Mouse (Mus musculus): ENCODE data around the gene Sh3bp2. TPM values are rescaled to one million over a fixed set of nuclear protein-coding genes. Genes with fewer than 3 reads are reported as not detected.

Sh3bp2 gene
- total RNA-seq, 2 experiments from 2014 or later = 3.8 to 4.6 TPM

DNA sequence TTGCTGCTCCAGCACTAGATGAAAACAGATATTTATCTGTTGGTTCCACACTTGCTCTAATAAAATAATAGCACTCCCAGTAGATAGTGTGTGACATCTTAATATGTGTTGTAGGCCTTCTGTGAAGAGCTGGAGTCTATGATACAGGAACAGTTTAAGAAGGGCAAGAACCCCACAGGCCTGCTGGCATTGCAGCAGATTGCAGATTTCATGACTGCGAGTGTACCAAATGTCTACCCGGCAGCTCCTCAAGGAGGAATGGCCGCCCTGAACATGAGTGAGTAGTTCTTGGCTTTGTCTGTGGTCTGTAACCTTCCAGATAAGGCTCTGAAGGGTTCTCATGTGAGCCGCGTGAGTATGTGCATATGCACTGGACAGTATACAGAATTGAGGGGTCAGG, 78.9 kb downstream of the Sh3bp2 start:
- DNase-seq = no peak
- intact Hi-C loops (cut with DNase I) = no loop called here

DNA sequence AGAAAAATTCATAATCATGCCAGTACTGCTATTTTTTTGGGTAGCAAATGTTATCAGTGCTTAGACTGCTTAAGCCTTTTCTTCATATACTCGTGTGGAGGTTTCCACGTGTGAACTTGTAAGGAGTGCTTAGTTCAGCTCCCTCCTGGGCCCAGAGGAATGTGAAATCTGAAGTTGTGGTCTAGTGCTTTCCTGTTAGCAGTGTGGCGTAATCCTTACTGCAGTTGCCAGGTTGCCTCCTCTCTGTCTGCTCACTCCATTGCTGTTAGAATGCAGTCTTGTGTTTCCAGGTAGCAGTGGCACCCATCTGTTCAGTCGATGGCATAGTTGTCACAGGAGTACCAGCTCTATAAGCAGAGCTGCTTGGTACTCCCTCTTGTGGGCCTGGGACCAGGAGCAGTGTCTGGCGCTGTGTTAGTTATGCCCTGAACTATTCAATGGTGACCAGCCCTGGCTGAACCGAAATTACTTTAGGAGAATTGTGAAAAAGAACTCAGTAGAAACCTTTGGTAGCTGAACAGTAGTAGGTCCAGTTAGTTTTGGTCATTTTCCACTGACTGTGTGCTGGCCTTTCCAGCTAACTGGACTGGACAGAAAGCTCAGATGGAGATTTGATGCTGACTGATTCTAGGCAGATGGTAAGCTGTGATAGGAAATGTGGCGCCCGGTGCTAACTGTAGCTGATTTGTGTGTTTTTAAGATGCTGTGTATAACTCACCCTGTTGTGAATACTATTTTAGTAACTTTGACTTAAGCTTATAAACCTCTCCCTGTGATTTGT, 81.7 kb downstream of the Sh3bp2 start:
- no peak for DNase-seq
- intact Hi-C loops (cut with DNase I) = no loop called here

DNA sequence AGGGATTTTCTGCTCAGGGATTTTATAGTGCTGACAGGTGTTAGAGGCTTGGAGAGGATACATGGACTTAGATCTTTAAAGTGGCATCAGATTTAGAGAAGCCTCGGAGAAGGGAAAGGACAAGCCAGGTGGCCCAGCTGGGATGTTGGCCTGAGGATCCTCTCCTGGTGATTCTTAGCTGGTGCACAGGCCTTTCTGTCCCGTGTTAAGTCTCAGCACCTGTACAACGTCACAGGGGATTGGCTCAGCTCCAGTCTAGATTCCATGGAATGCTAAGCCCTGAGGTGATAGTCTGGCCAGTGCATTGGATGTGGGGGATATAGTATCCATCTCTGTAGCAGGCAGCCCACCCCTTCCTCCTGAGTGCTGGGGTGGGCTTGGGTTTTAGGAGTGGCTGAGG, 82.6 kb downstream of the Sh3bp2 start:
- DNase-seq = no peak
- intact Hi-C loops (cut with DNase I) = no loop called here

DNA sequence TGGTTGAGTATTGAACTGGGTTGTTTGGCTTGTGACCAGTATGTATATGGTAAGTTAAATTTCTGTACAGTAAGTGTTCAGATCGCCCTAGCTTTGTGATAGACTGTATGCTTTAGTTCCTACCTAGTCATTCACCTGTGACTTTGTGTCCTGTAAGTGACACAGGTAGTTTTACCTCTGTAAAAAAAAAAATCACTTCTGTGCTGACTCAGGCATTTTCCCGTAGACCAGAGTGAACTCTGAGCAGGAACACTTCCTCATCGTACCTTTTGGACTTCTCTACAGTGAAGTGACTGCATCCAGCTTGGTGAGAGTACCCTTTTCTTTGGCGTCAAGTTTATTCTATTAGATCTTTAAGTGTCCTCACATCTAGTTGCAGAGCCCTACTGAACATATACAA, 84.3 kb downstream of the Sh3bp2 start:
- no peak for DNase-seq
- intact Hi-C loops (cut with DNase I) = loop anchor here (5.0 kb wide), 1 partner anchor 33 kb away; no protein-coding TSS in a partner anchor

Small RNA genes within 50 kb of the gene (microRNA-seq; reads per million reads assigned to microRNA genes)
- gene Mir7036b = 1.1 to 5.9 reads per million in 2 experiments

Other genes with a start within 250 kb of the Sh3bp2 start
- gene Zfyve28, start 237.4 kb upstream of the Sh3bp2 start, total RNA-seq (2021) = 1 to 10 TPM in 1 of 2 experiments, under 1 TPM in 1; 0.41 to 1.0 TPM
- gene Cfap99, start 237.2 kb upstream of the Sh3bp2 start, total RNA-seq (2021) = not detected
- gene Rnf4, start 189.5 kb upstream of the Sh3bp2 start, total RNA-seq (2021) = 10 to 100 TPM; 38.0 to 38.2 TPM
- gene Fam193a, start 155.9 kb upstream of the Sh3bp2 start, total RNA-seq (2021) = 10 to 100 TPM; 32.6 to 36.6 TPM
- 1 to 10 TPM; 6.4 to 8.3 TPM for gene Tnip2, start 11.8 kb upstream of the Sh3bp2 start, total RNA-seq (2021)
- gene Add1, start 47.8 kb downstream of the Sh3bp2 start, total RNA-seq (2021) = 100 to 1,000 TPM; 149 to 154 TPM
- gene Mfsd10, start 111.4 kb downstream of the Sh3bp2 start, total RNA-seq (2021) = 10 to 100 TPM; 13.6 to 17.1 TPM
- 10 to 100 TPM in 1 of 2 experiments, 1 to 10 TPM in 1; 9.9 to 10.1 TPM for gene Nop14, start 134.3 kb downstream of the Sh3bp2 start, total RNA-seq (2021)
- gene Grk4, start 134.5 kb downstream of the Sh3bp2 start, total RNA-seq (2021) = 1 to 10 TPM in 1 of 2 experiments, under 1 TPM in 1; 0.78 to 2.4 TPM
- gene Htt, start 235.9 kb downstream of the Sh3bp2 start, total RNA-seq (2021) = 10 to 100 TPM; 13.6 to 14.1 TPM